21 mouse cellular contexts compared by ENCODE assay signal in the genomic region with DNA sequence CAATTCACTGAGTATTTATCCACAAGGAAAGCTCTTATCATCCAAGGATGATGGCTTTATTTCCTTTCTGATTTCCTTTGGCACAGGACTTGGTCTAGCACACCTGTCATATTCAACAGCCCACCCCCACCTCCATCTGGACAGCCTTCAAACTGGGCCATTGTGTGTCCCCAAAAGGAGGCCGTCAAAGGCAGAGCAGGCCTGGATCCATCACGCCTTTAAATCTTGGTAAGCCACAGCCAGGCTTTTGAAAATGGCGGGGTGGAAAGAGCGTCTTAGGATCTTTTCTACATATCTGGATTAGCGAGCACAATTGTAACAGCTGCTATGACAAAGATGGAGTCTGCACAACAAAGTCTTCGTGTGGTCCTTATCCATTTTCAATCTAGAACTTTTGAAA.
"Had no signal": no experiment of that assay in that cellular context is flagged by ENCODE, and none has a peak within 500 bp of the region (broad histone marks: within the 10 kb centered on the region; RNA-seq: fewer than 3 reads in every experiment).

No protein-coding gene starts in this region.

- DNase-seq: kidney, postnatal 25 days; layer of hippocampus, adult 9-11 months; left cerebral cortex, postnatal 4 days; liver, postnatal 0 days; lung, embryonic 14.5 days; retina, postnatal 1 day; right cerebral cortex, postnatal 25 days; spleen, adult 18-20 months; thymus, postnatal 25 days had no signal

- ATAC-seq: liver, postnatal 0 days; lung, postnatal 0 days; midbrain, embryonic 13.5 days; midbrain, embryonic 16.5 days had no signal

- H3K27ac ChIP-seq: kidney, postnatal 0 days; limb, embryonic 12.5 days; limb, embryonic 15.5 days; liver, embryonic 14.5 days; midbrain, embryonic 10.5 days; midbrain, embryonic 13.5 days; neural tube, embryonic 13.5 days; stomach, embryonic 15.5 days had no signal

- H3K4me3 ChIP-seq: layer of hippocampus, adult 2 months; limb, embryonic 12.5 days; limb, embryonic 15.5 days; midbrain, embryonic 10.5 days; midbrain, embryonic 13.5 days; myocyte; neural tube, embryonic 13.5 days; stomach, embryonic 15.5 days had no signal
